Mouse (Mus musculus) layer of hippocampus, adult 9-11 months (tissue): ENCODE data around the gene Thoc3.

Source experiments
- DNase-seq: peaks from one replicate; pipeline ENCODE4 v3.0.0; 2022

The Thoc3 gene

DNA sequence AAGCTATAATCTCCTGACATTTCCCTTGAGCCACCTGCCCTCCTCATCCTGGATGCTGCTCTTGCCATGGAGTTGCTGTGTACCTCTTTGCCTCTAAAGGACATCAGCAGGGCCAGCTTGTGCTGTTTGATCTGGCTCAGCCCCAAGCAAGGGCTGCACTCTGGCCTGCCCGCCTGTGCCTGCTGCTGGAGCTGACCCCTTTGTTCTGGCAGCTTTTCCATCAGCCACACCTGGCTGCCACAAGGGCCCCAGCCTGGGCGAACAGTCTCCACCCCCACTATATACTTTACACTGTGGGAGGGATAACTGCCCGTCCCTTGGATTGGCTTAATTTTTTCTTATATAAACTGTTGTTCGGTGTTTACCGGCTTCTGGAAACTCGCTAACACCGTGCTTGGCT is 28.7 kb downstream of the Thoc3 start:
- no peak for DNase-seq

DNA sequence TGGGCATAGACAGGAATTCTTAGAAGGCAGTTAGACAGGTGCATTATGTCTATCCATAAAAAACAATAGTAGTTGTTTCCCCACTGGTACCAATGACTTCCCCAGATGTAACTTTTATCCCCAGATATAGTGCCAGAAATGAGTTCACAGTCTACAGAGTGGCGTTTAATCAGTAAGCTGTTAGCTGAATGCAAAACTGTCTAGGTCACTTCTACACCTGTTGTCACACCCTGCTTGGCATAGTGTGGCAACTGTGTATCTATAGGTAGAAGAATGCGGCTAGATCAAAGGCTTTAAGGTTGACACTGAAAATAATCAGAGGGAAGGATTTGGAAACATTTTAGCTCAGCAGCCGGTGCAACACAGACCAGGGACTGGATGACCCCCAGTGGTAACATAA is 29.8 kb downstream of the Thoc3 start:
- no peak for DNase-seq

DNA sequence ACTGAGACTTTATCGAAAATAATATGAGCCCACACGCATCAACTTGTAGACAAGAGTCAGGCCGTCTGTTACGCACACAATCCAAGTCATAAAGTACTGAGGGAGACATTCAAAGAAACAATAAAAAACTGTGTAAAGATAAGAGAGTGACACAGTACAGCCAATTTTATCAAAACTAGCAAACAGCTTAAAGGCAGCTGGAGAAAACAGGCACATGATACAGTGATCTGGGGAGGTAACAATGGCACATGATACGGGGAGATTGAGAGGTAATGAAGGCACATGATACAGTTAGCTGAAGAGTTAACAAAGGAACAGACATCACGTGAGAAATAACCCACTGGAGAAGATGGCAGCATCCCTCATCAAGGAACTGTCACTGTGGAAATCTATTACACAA is 31.6 kb downstream of the Thoc3 start:
- no peak for DNase-seq

DNA sequence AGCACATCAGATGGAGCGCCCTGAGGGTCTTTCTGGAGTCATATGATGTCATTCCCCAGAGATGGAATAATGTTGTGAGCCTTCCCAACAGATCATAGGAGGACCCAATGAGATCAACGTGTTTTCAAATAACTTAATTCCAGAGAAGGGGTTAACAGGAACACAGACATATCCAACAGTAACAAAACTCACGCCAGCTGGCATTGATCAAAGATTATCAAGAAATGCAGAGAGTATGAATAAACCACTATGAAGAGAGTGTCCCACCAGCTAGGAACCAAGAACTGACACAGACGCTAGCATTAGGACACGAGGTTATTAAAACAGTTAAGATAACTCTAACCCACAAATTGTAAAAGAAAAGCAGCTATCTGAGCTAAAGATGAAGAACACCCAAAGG is 32.0 kb downstream of the Thoc3 start:
- DNase-seq, result no peak

DNA sequence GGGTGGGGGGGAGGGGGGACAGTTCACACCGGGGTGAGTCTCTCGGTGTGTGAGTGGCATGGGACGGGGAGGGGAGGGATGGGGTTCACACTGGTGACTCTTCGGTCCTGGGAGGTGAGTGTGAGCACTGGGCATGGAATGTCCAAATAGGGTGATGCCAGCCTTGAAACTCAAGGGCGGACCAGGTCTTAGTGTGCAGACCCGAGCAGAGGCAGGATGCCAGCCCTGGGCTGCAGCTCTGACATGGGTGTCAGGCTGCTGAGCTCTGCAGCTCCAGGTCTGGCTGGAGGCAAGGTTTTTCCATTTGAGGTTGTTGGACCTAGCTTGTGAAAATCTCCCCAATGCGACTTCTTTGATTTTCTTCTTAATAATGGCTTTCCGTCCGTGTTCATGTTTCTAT is 37.5 kb downstream of the Thoc3 start:
- DNase-seq, result no peak

DNA sequence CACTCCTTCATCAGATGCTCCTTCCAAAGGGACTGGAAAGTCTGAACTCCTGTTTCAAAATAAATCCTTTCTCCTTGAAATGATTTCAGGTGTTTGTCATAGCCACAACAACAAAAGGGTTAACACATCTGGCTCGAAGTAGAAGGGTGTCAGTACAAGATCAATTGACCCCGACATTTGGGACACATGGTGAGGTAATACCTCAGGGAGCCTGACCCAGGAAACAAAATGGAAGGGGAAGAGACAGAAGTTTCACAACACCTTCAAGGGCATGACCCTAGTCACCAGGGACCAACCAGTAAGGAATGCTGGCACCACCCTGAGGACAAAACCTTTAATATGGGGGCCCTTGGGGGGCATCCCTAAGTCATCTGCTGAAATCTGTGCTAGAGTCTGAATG is 38.6 kb downstream of the Thoc3 start:
- DNase-seq, result no peak

DNA sequence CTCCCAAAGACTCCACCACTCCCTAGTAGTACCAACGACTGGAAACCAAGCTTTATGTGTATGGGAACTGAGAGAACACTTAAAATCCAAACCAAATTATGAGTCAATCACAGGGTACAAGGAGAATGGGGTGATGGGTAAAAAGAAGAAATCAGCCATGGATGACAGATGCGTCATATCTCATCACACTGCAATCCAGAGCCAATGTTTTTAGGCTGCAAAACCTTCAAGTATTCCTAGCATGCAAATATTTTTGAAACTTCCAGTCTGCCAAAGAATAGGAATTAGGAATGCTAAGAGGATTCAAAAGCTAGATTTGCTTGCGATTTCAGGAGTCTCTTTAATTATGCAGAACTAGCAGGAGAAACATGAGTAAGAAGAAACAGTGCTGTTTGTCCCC is 39.9 kb downstream of the Thoc3 start:
- DNase-seq, result no peak

DNA sequence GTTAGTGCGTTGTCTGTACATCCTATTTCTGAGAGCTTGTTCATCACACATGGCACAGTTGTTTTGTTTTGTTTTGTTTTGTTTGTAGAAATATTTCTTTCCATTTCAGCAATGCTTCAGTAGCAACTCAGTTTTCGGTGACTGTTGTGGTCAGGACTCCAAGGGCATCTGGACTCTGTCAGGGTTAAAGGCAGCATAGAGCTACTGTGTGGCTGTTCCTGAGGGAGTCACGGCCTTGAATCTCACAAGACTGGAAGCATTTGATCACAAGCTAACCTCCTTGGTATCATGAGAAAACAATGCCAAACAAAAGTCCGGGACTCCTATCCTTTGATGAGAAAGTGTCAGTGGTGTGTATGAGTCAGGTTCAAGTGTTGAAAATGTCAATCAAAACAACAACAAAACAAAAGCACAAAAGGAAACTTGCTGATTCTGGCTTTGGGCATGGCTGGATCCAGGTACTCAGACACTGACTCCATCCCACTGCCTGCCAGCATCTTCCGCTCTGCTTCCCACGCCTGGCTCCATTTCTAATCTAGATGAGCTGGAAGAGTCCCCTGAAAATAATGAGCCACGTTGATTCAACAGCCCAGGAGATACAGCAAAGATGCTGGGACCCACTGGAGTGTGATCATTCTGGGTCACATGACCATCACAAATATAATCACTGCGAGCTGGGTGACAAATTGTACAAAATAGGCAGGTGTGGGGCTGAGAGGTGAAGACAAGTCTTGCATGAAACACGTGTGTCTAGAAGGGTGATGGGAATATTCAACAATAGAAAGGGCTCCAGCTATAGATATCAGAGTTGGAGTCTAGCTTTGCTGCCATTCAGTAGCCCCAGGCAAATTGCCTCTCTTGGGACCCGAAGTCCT is 41.6 kb downstream of the Thoc3 start:
- DNase-seq, result no peak

DNA sequence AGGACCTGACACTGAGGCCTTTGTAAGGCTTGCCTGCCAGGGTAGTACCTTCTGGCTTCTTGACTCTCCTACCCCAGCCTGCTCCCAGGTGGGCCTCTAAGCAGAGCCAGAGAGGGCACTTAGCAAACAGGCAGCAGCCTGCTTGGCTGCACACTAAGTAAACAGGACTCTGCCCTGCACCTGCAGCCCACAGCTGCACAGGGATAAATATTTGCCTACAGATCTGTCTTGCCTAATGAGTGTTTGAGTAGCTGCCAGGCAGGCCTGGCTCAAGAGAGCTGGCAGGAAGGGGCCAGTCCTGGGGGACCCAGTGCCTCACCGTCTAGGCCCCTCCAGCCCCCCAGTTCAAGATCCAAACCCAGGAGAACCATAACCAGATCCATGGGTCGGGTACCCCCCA is 43.4 kb downstream of the Thoc3 start:
- no peak for DNase-seq

DNA sequence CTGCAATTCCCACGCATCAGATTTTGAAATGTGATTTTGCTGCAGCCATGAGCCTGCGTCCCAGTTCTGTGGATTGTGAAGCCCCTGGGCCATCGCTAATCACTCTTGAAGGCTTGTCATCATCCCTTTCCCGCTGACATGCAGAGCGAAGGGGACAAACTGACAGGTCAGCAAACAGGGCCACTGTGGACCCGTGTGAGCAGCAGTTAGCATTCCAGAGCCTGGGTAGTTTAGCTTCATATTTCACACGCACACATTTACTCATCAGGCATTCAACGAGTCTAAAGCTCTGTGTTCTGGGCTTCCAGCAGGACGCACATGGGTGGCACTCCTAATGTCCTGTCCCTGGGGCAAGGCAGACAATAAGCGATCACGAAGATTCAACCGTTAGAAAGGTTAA is 48.4 kb downstream of the Thoc3 start:
- no peak for DNase-seq

DNA sequence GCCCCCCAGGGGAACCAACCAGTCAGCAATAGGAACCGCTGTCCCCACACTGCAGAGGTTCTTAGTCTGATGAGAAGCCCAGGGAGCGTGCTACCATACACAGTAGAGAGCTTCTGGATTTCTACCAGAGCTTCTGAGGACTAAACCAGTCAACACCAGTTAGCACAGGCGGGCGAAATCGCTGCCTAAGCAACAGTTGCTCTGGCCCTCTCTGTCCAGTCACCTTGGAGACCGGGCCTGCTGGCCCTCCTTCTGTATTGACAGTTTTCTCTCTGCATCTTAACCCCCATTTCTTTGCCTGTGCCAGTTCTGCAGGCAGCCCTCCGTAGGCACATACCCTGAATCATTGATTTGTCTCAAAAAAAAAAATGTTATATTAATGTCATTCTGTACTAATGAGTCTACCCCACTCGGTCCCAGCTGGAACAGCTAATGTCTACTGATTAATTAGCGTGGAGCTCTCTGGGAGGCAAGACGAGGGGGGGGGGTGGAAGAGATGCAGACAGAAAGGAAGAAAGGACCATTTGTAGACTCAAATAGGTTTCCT is 49.8 kb downstream of the Thoc3 start:
- peak; percentile 58 for DNase-seq

DNA sequence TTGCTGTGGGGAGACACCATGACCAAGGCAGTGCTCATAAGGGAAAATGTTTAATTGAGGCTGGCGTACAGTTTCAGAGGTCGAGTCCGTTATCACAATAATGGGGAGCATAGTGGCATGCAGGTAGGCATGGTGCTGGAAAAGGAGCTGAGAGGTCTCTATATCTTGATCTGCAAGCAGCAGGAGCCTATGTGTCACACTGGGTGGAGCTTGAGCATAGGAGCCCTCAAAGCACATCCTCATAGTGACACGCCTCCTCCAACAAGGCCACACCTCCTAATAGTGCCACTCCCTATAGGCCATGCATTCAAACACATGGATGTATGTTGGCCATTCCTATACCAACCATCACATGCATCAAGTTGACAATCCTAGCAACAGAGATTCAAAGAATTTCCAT is 53.6 kb downstream of the Thoc3 start:
- DNase-seq, result no peak

DNA sequence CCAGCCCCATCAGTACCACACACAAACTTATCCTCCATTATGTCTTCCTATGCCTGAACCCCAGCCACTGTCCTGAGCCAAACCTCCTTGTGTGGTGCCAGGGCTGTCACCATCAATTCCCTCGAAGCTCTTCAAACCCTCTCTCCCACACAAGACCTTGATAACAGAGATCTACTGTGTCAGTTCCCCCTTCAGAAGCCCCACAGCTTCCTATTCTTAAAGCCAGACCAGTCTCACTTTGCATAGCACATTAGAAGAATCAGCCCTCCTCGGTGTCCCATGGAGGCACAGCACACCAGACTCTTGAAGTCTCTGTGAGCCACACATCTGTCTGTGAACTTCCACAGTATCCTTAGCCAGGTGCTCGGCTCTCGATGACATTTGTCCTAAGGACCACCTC is 55.9 kb downstream of the Thoc3 start:
- no peak for DNase-seq

DNA sequence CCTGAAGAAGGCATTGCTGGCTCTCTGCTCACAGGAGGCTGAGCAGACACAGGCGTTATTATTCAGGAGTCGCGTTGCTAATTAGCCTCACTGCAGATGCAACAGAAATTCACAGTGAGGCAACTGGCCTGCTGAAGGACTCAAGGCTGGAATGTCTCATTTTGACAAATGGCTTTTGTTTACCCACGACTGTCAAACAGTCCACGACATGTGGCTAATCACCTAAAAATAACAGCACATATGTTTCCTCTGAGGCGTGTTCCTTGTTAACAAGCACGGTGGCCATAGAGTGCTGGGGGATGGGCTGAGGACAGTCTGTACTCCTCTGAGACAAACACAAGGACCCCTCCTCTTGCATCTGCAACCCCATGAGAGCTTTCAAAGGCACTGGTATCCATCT is 56.4 kb downstream of the Thoc3 start:
- DNase-seq, result peak; percentile 25

DNA sequence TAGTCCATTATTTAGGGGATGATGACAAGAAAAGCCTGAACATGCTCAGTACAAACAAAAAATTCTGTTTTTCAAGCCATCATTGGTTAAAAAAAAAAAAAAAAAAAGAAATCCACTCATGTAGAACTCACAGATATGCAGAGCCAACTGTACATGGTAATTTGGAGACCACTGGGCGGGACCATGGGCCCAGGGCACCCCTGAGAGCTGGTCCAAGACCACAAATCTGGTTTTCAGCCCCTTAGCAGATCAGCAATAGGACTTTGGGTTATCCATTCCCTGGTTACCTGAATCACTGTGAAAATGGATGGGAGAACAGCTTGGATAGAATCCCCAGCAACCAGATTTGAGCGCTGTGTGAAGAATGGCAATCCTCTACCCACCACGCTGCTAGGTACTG is 57.0 kb downstream of the Thoc3 start:
- DNase-seq, result no peak
